Mouse (Mus musculus): ENCODE results near the gene Inpp5d.

- no peak for TF ChIP-seq POLR2A (IDR thresholded peaks at IDR 0.05; ENCODE audit: extremely low read depth, insufficient read depth, low read length)
- TF ChIP-seq CTCF (IDR thresholded peaks at IDR 0.05; ENCODE audit: extremely low read depth, insufficient read depth, low read length), result no peak
Measured at GRCm38 (mm10) chr1:87686351-87686750, 66.2 kb downstream of the Inpp5d start.
